Mouse (Mus musculus): ENCODE results near the gene Pkmyt1. TPM values are rescaled to one million over a fixed set of nuclear protein-coding genes. Genes with fewer than 3 reads are reported as not detected.
A peak's percentile ranks its signal among the peaks of the same experiment; 100 is the strongest.

Gene Pkmyt1
- polyA plus RNA-seq, 1 experiment from 2014 or later = 57.9 TPM

- H3K9me3 ChIP-seq (ENCODE audit: control insufficient read depth, low read length) = no peaks in the 10 kb centered on the region
- H3K27me3 ChIP-seq (replicated peaks; ENCODE audit: control insufficient read depth, insufficient read depth, low read length) = no peaks in the 10 kb centered on the region
- H3K4me1 ChIP-seq (replicated peaks; ENCODE audit: control insufficient read depth, insufficient read depth, low read length) = no peaks in the 10 kb centered on the region; the same call in 1 of the 2 replicates
- DNase-seq (ENCODE audit: low spot score) (no peak), ATAC-seq (replicated peaks; ENCODE audit: low FRiP score, low TSS enrichment, low read depth) (no peak)
- H3K27ac ChIP-seq (ENCODE audit: low read depth) = no peak overlapping the region
- H3K4me3 ChIP-seq (ENCODE audit: low read depth, low read length) = no peak overlapping the region
- H3K9ac ChIP-seq (ENCODE audit: low read length) = no peak overlapping the region
- 67% methylated on average over 1 of the region's 1 CpGs for WGBS
- no peak overlapping the region for H3K4me2 ChIP-seq (ENCODE audit: low read length)
- H3K36me3 ChIP-seq (ENCODE audit: control insufficient read depth, insufficient read depth, low read length) = 0 out of 2 replicates have a peak, but pooled peaks cover 17% of the 10 kb centered on the region
Measured at GRCm38 (mm10) chr17:23730441-23730840, 4.3 kb downstream of the Pkmyt1 start.

- Histone ChIP-seq H3K4me3 (ENCODE audit: low read depth, low read length) (no peak overlapping the region), H3K9me3 (ENCODE audit: control insufficient read depth, low read length) (no peaks in the 10 kb centered on the region), H3K4me1 (replicated peaks; ENCODE audit: control insufficient read depth, insufficient read depth, low read length) (peaks cover 12% of the 10 kb centered on the region; the same call in 1 of the 2 replicates), H3K9ac (ENCODE audit: low read length) (no peak overlapping the region), H3K36me3 (ENCODE audit: control insufficient read depth, insufficient read depth, low read length) (0 out of 2 replicates have a peak, but pooled peaks cover 33% of the 10 kb centered on the region), H3K27ac (ENCODE audit: low read depth) (no peak overlapping the region), H3K4me2 (ENCODE audit: low read length) (no peak overlapping the region), H3K27me3 (replicated peaks; ENCODE audit: control insufficient read depth, insufficient read depth, low read length) (peaks cover 6% of the 10 kb centered on the region; the same call in 1 of the 2 replicates)
- ATAC-seq (replicated peaks; ENCODE audit: low FRiP score, low TSS enrichment, low read depth) (no peak), DNase-seq (ENCODE audit: low spot score) (no peak)
- WGBS = 65% methylated on average over 1 of the region's 1 CpGs
Measured at GRCm38 (mm10) chr17:23734341-23734740, 8.2 kb downstream of the Pkmyt1 start.

- Histone ChIP-seq H3K36me3 (ENCODE audit: control insufficient read depth, insufficient read depth, low read length) (0 out of 2 replicates have a peak, but pooled peaks cover 33% of the 10 kb centered on the region), H3K4me3 (ENCODE audit: low read depth, low read length) (no peak overlapping the region), H3K9ac (ENCODE audit: low read length) (no peak overlapping the region), H3K4me1 (replicated peaks; ENCODE audit: control insufficient read depth, insufficient read depth, low read length) (peaks cover 17% of the 10 kb centered on the region; the same call in 1 of the 2 replicates), H3K27ac (ENCODE audit: low read depth) (no peak overlapping the region), H3K4me2 (ENCODE audit: low read length) (no peak overlapping the region), H3K9me3 (ENCODE audit: control insufficient read depth, low read length) (no peaks in the 10 kb centered on the region), H3K27me3 (replicated peaks; ENCODE audit: control insufficient read depth, insufficient read depth, low read length) (peaks cover 30% of the 10 kb centered on the region)
- no peak for DNase-seq (ENCODE audit: low spot score)
- WGBS = 67% methylated on average over 15 of the region's 15 CpGs
- no peak for ATAC-seq (replicated peaks; ENCODE audit: low FRiP score, low TSS enrichment, low read depth)
Measured at GRCm38 (mm10) chr17:23737493-23738445, 11.6 kb downstream of the Pkmyt1 start.

GRCm38 (mm10) chr17:23738836-23739201 is 12.7 kb downstream of the Pkmyt1 start:
- no peak for DNase-seq (ENCODE audit: low spot score)
- Histone ChIP-seq H3K4me2 (ENCODE audit: low read length) (peak overlapping the region; percentile 83), H3K4me1 (replicated peaks; ENCODE audit: control insufficient read depth, insufficient read depth, low read length) (peaks cover 18% of the 10 kb centered on the region; the same call in 1 of the 2 replicates), H3K9me3 (ENCODE audit: control insufficient read depth, low read length) (no peaks in the 10 kb centered on the region), H3K27ac (ENCODE audit: low read depth) (no peak overlapping the region), H3K27me3 (replicated peaks; ENCODE audit: control insufficient read depth, insufficient read depth, low read length) (peaks cover 40% of the 10 kb centered on the region), H3K4me3 (ENCODE audit: low read depth, low read length) (peak overlapping the region; percentile 51), H3K9ac (ENCODE audit: low read length) (0 out of 2 replicates have a peak overlapping the region, but pooled peaks have one; percentile 7), H3K36me3 (ENCODE audit: control insufficient read depth, insufficient read depth, low read length) (0 out of 2 replicates have a peak, but pooled peaks cover 32% of the 10 kb centered on the region)
- no peak for ATAC-seq (replicated peaks; ENCODE audit: low FRiP score, low TSS enrichment, low read depth)
- WGBS = 35% methylated on average over 2 of the region's 2 CpGs

GRCm38 (mm10) chr17:23739202-23740135 is 13.3 kb downstream of the Pkmyt1 start:
- H3K4me2 ChIP-seq (ENCODE audit: low read length) = peak overlapping the region; percentile 83
- DNase-seq (ENCODE audit: low spot score) = peak; percentile 85
- WGBS = 2% methylated on average over 47 of the region's 48 CpGs

GRCm38 (mm10) chr17:23740136-23740584 is 14.0 kb downstream of the Pkmyt1 start:
- Histone ChIP-seq H3K4me3 (ENCODE audit: low read depth, low read length) (peak overlapping the region; percentile 51), H3K9me3 (ENCODE audit: control insufficient read depth, low read length) (no peaks in the 10 kb centered on the region), H3K36me3 (ENCODE audit: control insufficient read depth, insufficient read depth, low read length) (0 out of 2 replicates have a peak, but pooled peaks cover 18% of the 10 kb centered on the region), H3K4me2 (ENCODE audit: low read length) (peak overlapping the region; percentile 83), H3K4me1 (replicated peaks; ENCODE audit: control insufficient read depth, insufficient read depth, low read length) (peaks cover 31% of the 10 kb centered on the region), H3K9ac (ENCODE audit: low read length) (peak overlapping the region; percentile 44), H3K27ac (ENCODE audit: low read depth) (no peak overlapping the region), H3K27me3 (replicated peaks; ENCODE audit: control insufficient read depth, insufficient read depth, low read length) (peaks cover 54% of the 10 kb centered on the region)
- DNase-seq (ENCODE audit: low spot score) (no peak), ATAC-seq (replicated peaks; ENCODE audit: low FRiP score, low TSS enrichment, low read depth) (peak; percentile 71)
- under 1% methylated on average over 45 of the region's 46 CpGs for WGBS

More at GRCm38 (mm10) chr17:23739202-23740135, 13.3 kb downstream of the Pkmyt1 start:
- Histone ChIP-seq H3K27ac (ENCODE audit: low read depth) (no peak overlapping the region), H3K9me3 (ENCODE audit: control insufficient read depth, low read length) (no peaks in the 10 kb centered on the region), H3K27me3 (replicated peaks; ENCODE audit: control insufficient read depth, insufficient read depth, low read length) (peaks cover 47% of the 10 kb centered on the region), H3K9ac (ENCODE audit: low read length) (peak overlapping the region; percentile 44), H3K36me3 (ENCODE audit: control insufficient read depth, insufficient read depth, low read length) (0 out of 2 replicates have a peak, but pooled peaks cover 25% of the 10 kb centered on the region), H3K4me1 (replicated peaks; ENCODE audit: control insufficient read depth, insufficient read depth, low read length) (peaks cover 25% of the 10 kb centered on the region; the same call in 1 of the 2 replicates), H3K4me3 (ENCODE audit: low read depth, low read length) (peak overlapping the region; percentile 51)
- peak; percentile 29; the same call in 1 of the 2 replicates for ATAC-seq (replicated peaks; ENCODE audit: low FRiP score, low TSS enrichment, low read depth)

DNA sequence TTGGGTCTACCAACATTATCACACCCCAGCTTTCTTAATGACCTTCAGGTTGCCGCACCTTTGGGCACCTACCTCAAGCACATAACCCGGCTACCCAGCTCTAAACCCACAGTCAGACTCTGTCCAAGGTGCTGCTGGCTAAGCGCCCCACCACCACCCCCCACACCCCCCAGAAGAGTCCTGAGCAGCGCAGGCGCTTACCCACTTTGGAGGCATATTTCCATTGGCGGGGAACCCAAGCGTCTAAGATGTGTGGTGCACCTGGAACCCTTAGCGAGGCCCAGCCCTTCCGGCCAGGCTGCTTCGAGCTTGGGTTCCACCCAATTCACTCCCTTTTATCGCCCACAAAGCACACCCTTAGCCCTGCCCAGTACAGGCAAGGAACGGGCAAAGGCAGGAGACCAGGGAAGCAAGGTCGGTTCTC is 14.5 kb downstream of the Pkmyt1 start, which contains the start of gene Paqr4:
Gene Paqr4 (minus strand): TSS at position 270 of the 424 bp plus-strand sequence.
- Histone ChIP-seq H3K4me2 (ENCODE audit: low read length) (peak within 1 kb of the TSS; percentile 83), H3K9me3 (ENCODE audit: control insufficient read depth, low read length) (no peaks in the 10 kb centered on the region), H3K4me1 (replicated peaks; ENCODE audit: control insufficient read depth, insufficient read depth, low read length) (peaks cover 36% of the 10 kb centered on the region), H3K36me3 (ENCODE audit: control insufficient read depth, insufficient read depth, low read length) (0 out of 2 replicates have a peak, but pooled peaks cover 15% of the 10 kb centered on the region), H3K27me3 (replicated peaks; ENCODE audit: control insufficient read depth, insufficient read depth, low read length) (peaks cover 58% of the 10 kb centered on the region), H3K27ac (ENCODE audit: low read depth) (no peak within 1 kb of the TSS), H3K4me3 (ENCODE audit: low read depth, low read length) (peak within 1 kb of the TSS; percentile 51), H3K9ac (ENCODE audit: low read length) (peak within 1 kb of the TSS; percentile 44)
- no peak for DNase-seq (ENCODE audit: low spot score)
- 4% methylated on average over 13 of the region's 13 CpGs for WGBS
- peak; percentile 22 for ATAC-seq (replicated peaks; ENCODE audit: low FRiP score, low TSS enrichment, low read depth)
